Mouse (Mus musculus) heart, adult 9 months (tissue): ENCODE data around the gene Rps18.
"Not testable (repeated sequence)": the region's sequence is repeated elsewhere in the genome, so short reads cannot be mapped to it uniquely, and the experiment has no call there.

ENCODE experiments used
- DNase-seq, 2 experiments: peaks; one replicate each; pipeline ENCODE4 v3.0.0; 2022; ENCODE audit warnings: low spot score in 2 of 2

Rps18 gene

DNA sequence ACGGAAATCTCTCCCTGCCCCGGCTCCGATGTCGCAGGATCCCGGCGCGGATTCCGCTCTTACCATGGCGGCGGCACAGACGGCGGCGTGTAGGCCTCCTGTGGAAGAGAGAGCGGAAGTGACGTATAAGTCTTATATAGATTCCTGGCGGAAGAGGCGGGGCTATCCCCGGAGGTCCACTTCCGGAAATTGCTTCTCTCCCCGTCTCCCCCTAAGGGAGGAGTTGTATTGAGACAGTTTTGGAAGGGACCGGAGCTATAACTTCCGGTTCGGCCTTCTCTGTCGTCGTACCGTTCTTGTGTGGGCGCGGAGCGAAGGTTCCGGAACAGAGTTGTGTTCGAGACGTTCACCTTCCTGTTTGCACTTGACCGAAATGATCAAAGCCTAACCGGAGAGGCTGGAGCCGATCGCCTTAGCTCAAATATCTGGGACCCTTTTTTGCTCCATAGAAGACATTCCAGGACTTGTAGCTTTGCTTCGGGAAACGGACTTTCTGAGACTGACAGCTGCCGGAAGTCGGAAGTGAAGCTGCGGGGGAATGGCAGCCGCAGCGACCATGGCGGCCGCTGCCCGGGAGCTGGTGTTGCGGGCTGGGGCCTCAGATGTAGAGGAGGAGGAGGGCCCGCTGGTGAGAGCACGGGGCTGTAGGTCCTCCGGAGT, at the start of gene Rps18, which contains the start of gene Vps52:
TSS of gene Rps18 (minus strand) at position 447 of the 660 bp plus-strand sequence.
TSS of gene Vps52 (plus strand) at position 258 of the 660 bp plus-strand sequence.
- peak; percentile 96 to 97 for DNase-seq

DNA sequence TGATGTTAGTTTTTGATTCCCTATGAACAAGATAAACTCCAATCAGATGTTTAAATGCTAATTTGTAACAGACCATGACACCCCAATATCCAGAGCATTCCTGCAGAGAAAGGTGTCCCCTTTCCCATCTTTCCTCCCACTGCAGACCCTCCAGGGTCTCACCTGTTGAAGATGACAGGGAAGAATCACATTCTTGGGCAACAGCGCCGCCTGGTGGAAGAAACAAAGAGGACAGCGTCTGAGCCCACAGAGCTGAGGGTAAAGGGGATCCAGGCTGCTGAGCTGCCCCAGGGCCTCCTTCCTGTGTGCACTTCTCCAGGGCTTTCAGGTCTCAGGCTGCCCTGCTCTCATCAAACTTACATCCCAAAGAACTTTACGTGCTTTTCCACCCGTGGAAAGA, 47.6 kb upstream of the Rps18 start:
- no peak for DNase-seq

DNA sequence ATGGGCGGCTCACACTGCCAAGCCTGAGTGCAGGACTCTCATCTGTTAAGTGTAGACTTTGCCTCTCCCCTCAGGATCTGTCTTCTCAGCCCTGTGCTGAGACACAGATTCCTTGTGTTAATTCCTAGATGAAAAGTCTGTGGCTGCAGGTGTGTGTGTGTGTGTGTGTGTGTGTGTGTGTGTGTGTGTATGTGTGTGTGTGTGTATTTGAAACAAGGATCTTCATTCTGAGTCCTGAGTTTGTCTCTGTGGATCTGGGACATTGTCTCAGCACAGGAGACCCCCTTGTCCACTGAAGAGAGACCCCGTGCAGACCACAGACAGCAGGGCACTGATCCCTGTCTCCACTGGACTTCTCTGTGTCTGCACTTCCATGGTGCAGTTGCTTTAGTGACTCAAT, 45.0 kb upstream of the Rps18 start:
- not testable (repeated sequence) for DNase-seq

DNA sequence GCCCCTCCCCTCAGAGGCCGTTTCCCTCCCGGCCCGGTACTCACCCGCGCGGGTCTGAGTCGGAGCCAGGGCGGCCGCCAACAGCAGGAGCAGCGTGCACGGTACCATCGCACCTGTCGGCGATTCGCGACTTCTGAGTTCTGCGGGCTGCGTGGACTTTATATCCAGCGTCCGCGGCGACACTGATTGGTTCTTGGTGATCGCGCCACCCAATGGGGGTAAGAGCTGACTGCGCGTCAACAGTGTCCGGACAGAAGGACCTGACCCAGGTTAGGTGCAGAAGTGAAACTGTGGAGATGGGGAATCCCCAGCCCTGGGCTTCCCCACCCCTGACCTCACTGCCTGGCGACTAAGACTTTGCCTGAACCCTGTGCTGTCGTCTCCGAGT, 44.3 kb upstream of the Rps18 start, which contains the start of gene H2-K1:
TSS of gene H2-K1 (minus strand) at position 198 of the 388 bp plus-strand sequence.
- DNase-seq, result peak; percentile 96 to 97

DNA sequence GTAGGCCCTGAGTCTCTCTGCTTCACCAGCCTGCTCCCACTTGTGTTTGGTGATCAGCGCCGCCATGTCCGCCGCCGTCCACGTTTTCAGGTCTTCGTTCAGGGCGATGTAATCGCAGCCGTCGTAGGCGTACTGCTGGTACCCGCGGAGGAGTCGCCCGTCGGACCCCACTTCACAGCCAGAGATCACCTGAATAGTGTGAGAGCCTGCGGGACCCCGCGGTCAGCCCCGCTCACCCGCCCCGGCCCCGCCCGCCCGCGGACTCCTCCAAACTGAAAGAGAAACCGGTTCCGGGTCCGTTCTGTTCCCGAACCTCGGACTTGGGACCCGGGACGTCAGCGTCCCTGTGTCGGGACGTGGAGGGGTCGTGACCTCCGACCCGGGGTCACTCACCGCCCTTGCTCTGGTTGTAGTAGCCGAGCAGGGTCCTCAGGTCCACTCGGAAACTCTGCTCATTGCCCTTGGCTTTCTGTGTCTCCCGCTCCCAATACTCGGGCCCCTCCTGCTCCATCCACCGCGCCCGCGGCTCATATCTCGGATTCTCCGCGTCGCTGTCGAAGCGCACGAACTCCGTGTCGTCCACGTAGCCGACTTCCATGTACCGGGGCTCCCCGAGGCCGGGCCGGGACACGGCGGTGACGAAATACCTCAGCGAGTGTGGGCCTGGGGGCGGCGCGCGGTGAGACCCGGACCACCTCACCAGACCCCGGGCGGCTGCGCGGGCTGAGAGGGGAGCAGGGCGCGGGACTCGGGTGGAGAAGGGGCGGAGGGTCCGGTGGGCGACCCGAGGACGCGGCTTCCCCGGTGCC, 43.7 kb upstream of the Rps18 start:
- DNase-seq, result peak in 1 of 2 experiments; percentile 24

DNA sequence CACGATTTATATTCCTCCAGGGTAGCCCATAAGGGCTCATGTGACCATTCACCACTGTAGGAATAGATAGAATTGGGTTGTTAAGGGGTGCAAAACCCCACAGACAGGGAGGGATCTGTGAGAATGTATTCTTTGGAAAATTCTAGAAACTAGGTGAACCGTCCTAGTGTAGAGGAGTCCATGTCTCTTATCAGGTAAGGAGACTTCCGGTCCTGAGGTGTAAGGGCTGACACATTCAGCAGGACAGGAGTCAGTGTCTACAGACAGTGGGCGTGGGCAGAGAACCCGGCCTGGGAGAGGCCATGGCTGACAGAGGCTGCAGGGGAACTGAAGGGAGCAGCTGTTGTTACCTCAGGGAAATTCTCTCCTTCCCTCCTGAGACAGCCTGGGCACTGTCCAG, 42.9 kb upstream of the Rps18 start:
- DNase-seq, result not testable (repeated sequence)

DNA sequence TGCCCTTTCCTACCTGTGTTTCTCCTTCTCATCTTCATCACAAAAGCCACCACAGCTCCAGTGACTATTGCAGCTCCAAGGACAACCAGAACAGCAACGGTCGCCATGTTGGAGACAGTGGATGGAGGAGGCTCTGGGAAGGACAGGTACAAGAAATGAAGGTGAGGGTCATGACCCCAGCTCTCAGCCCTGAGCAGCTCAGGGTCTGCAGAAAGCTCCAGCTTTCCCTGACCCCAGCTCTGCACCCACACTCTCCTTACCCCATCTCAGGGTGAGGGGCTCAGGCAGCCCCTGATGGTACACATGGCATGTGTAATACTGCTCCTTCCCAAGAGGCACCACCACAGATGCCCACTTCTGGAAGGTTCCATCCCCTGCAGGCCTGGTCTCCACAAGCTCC, 41.2 kb upstream of the Rps18 start:
- not testable (repeated sequence) for DNase-seq

DNA sequence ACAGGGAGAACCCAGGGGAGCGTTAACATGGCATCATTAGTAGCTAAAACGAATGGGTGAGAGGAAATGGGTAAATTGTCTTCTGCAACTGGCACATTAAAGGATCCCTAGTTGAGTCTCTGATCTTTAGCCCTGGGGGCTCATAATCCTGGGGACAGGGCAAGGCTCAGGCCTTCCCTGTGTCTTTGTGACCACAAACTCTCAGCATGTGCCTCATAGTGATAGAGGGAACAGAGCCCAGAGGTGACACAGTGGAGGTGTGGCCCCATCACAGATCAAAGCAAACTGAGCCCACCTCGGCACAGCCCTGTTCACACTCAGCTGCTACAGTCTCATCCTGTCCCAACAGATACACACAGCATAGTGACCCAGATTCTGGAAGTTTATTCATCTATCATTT, 39.9 kb upstream of the Rps18 start:
- no peak for DNase-seq

DNA sequence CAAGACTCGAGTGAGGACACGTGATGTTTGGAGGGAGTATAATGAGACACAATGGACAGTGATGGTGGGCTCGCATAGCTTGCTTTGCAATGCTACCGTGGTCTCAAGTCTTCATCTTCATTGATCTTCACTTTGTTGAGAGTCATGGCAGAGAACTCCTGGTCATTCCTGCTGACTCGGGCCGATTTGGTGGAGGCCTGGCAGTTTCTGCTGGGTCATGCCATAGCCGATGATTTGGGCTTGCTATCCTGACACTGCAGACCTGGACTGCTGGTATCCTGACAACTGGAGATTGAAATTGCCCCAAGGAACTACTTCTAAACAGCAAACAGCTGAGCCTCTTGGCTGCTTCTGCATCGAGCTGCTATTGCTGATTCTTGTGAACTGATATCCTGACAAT, 39.2 kb upstream of the Rps18 start:
- DNase-seq, result no peak

DNA sequence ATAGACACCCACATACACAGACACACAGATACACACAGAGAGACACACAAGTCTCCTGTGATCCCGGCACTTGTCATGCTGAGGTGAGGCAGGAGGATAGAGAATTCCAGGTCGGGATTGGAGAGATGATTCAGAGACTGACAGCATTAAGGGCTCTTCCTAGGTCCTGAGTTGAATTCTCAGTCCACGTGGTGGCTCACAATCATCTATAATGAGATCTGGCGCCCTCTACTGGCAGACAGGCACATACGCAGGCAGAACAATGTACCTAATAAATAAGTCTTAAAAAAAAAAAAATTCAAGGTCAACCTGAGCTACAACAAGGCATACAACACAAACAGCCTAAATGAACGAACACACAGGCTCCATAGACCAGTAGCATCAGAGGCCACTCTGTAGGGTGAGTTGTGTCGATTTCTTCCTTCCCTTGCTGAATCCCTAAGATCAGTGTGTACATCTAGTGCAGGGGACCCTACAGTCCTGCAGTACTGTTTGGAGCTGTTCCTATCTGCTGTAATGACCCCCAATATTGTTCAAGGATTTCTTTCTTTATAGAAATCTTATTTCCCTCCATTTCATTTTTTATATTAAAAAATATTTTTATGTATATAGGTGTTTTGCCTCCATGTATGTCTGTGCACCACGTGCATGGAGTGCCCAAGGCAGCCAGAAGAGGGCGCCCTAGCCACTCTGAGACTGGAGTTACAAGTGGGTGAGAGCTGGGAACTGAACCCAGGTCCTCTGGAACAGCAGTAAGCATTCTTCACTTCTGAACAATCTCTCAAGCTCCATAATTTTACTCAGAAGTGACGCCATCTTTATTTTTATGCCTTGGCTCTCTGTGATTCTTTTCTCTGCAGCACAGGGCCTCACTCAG, 36.2 kb upstream of the Rps18 start:
- peak in 1 of 2 experiments; percentile 36 for DNase-seq

DNA sequence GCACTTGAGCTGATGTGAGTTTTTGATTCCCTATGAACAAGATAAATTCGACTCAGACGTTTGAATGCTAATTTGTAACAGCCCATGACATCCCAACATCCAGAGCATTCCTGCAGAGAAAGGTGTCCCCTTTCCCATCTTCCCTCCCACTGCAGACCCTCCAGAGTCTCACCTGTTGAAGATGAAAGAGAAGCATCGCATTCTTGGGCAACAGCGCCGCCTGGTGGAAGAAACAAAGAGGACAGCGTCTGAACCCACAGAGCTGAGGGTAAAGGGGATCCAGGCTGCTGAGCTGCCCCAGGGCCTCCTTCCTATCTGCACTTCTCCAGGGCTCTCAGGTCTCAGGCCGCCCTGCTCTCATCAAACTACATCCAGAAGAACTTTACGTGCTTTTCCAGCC, 26.3 kb upstream of the Rps18 start:
- DNase-seq, result not testable (repeated sequence)

DNA sequence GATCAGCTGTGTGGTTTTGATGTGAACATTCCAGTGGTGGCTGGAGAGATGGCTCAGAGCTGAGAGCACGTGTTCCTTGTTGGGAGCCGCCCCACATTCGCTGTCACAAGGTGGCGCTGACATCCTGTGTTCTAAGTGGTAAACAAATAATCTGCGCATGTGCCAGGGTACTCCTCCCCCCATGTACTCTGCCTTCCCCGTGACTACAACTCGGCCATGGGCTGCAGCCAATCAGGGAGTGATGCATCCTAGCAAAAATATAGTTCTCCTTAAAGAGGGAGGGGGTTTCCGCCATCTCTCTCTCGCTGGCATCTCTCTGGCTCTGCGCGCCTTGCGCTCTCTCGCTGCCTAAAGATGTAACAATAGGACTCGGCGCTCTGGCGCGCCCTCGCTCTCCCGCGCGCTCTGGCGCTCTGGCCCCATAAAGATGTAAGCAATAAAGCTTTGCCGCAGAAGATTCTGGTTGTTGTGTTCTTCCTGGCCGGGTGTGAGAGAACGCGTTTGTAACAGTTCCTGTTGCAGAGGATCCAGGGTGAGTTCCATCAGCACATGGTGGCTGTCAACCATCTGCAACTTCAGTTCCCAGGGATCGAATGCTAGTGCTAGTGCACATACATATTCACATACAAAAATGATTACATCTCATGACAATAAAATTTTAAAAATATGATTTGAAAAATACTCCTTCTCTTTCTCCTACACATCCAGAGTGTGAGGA, 25.6 kb upstream of the Rps18 start:
- DNase-seq, result peak; percentile 93

DNA sequence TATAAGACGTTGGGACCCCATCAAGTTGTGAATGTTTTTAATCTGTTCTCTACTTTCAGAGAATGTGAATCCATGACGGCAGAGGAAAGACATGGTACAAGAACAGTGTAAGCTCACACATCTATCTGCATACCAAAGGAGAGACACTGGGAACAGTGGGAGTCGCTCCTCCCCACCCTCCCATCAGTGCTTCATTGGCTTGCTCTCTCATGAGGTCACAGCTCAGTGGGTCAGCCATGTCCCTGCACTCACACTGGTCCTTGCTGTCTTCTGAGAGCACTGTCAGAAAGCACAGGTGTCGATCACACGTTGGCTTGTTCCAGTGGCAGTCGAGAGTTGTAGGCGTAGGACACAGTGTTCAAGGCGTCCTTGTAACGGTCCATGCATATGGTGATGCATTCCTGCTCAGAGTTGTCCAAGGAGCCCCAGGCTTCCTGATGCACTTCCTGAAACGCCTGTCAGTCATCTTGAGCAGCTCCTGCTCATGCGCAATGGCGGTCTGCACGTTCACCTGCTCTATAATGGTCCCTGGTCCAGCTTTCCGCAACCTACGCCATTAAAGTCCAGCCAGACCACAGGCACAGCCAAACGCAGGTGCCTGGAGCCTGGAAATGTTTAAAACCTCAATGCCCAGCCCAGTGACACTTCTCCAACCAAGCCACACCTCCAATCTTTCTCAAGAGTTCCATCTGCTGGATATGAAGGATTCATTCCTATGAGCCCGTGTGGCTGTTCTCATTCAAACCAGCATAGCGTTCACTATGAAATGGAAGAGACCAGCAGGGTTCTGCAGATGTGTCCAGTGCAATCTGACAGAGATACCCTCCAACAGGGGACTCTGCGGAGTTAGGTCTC, 24.6 kb upstream of the Rps18 start:
- no peak for DNase-seq

DNA sequence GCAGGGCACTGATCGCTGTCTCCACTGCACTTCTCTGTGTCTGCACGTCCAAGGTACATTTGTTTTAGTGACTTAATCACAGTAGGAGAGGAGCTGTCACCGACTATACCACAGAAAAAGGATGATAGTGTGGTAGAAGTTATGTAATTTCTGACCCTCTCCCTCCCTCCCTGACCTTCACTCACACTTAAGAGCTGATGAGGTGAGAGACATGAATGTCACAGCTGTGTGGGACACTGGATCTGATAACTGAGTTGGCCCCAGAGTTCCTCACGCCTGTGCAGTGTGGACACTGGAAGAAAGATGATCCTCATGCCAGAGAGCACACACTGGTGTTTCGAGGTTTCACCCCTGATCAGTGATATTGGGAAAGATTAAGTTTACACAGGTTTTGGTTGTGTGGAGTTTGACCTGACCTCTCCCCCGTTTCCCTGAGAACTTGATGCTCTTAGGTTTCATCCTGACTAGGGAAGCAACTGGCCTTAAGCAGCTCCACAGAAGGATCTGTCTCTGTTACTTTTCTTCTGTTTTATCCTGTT, 23.8 kb upstream of the Rps18 start:
- no peak for DNase-seq

DNA sequence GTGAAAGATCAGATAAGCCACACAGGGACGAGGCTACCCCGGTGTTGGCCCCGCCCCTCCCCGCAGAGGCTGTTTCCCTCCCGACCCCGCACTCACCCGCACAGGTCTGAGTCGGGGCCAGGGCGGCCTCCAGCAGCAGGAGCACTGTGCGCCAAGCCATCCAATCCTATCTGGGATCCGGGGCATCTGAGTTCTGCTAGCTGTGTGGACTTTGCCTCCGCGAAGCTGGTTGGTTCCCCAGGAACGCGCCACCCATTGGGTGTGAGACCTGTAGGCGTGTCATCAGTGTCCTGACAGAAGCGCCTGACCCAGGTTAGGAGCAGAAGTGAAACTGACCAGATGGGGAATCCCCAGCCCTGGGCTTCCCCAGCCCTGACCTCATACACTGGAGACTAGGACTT, 22.8 kb upstream of the Rps18 start:
- DNase-seq, result peak; percentile 89 to 95

DNA sequence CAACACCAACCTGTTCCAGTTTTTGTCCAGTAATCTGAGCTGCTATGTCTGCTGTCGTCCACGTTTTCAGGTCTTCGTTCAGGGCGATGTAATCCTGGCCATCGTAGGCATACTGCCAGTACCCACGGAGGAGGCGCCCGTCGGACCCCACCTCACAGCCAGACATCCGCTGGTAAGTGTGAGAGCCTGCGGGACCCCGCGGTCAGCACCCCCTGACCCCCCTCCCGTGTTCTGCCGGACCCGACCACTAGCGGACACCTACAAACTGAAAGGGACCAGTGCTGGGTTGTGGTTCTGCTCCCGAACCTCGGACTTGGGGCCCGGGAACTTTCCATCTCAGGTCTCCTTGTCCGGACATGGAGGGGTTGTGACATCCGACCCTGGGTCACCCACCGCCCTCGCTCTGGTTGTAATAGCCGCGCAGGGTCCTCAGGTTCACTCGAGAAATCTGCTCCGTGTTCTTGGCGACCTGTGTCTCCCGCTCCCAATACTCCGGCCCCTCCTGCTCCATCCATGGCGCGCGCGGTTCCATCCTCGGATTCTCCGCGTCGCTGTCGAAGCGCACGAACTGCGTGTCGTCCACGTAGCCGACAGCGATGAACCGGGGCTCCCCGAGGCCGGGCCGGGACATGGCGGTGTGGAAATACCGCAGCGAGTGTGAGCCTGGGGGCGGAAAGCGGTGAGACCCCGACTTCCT, 22.2 kb upstream of the Rps18 start:
- DNase-seq, result no peak

DNA sequence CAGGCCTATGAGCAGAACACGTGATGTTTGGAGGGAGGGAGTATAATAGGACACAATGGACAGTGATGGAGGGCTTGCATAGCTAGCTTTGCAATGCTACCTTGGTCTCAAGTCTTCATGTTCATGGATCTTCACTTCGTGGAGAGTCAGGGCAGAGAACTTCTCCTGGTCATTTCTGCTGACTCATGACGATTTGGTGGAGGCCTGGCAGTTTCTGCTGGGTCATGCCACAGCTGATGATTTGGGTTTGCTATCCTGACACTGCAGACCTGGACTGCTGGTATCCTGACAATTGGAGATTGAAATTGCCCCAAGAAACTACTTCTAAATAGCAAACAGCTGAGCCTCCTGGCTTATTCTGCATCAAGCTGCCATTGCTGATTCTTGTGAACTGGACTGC, 17.8 kb upstream of the Rps18 start:
- DNase-seq, result no peak

DNA sequence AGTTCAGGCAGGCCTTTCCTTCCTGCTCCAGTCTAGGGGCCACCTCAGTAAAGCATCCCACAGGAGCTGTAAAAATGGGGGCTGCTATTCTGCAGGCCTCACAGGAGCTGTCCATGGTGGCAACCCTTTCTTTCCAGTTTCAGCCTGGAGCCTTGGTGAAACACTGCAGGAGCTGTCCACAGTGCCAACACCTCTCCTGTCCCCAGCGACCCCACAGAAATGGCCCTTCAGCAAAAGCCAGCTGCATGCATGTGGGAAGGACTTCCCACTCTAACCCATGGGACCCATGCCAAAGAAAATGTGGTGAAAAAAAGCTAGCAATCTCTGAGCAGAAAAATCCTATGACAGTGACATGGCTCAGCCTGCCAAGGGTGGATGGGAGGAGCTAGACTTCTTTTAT, 16.9 kb upstream of the Rps18 start:
- no peak for DNase-seq

DNA sequence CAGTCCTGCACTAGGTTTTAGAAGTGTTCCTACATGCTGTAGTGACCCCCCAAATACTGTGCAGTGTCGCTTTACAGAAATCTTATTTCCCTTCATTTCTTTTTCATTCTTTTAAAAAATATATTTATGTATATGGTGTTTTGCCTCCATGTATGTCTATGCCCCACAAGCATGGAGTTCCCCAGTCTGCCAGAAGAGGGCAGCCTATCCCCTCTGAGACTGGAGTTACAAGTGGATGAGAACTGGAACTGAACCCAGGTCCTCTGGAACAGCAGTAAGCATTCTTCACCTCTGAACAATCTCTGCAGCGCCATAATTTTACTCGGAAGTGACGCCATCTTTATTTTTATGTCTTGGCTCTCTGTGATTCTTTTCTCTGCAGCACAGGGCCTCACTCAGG, 13.6 kb upstream of the Rps18 start:
- no peak for DNase-seq

DNA sequence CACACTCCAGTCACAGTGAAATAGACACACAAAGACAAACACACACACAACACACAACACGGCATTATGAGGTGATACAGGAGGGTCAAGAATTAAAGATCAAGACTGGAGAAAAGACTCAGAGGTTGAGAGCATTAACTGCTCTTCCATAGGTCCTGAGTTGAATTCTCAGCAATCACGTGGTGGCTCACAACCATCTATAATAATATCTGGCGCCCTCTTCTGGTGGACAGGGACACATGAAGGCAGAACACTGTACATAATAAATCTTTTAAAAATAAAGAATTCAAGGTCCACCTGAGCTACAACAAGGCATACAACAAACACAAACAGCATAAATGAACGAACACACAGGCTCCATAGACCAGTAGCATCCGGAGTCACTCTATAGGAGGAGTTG, 13.1 kb upstream of the Rps18 start:
- no peak for DNase-seq
